21 mouse cellular contexts compared by ENCODE assay signal in the genomic region with DNA sequence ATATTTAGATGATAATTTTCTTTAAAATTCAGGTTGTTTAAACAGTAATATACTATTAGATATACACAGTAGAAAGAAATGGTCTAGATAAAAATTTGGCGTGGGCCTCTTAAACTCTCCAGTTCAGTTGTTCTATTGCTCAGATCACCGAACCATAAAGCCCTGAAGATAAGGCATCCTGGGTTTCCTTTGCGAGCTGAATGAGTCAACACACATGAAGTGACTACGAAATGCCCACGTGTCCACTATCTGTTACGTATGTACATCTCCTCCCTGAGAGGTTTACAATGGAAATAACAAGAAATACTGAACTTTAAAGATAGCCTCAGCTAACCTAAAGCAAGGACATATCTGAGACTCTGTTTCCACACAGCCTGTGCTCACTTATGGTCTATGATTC.
DNase-seq lines count a peak whose midpoint lies in the region; ATAC-seq lines count a peak whose summit lies in the region.
"Had no signal": no experiment of that assay in that cellular context is flagged by ENCODE, and none has a peak within 500 bp of the region (broad histone marks: within the 10 kb centered on the region; RNA-seq: fewer than 3 reads in every experiment).

No protein-coding gene starts in this region.

- H3K4me2 ChIP-seq in forebrain, embryonic 13.5 days: no peak overlapping the region

- peaks cover 26% of the 10 kb centered on the region for H3K4me1 ChIP-seq in forebrain, embryonic 13.5 days

- H3K9me3 ChIP-seq in forebrain, embryonic 13.5 days (replicated peaks): peaks cover 14% of the 10 kb centered on the region

- H3K9ac ChIP-seq in forebrain, embryonic 13.5 days: no peak overlapping the region

- DNase-seq in kidney, postnatal 36 days: no peak
- DNase-seq in kidney, adult 9 months: no peak
- DNase-seq: adrenal gland, adult 2 months; adrenal gland, adult 8-10 months; adrenal gland, postnatal 10 days; adrenal gland, postnatal 14 days; adrenal gland, postnatal 25 days; adrenal gland, postnatal 36 days; B cell, adult 2 months; cerebellum, adult 11 months; cerebellum, adult 11-12 months; cerebellum, adult 18-20 months had no signal

- 94% methylated on average over 6 of the region's 6 CpGs for WGBS in forebrain, embryonic 13.5 days

- H3K27ac ChIP-seq in forebrain, embryonic 13.5 days: no peak overlapping the region

- no peak overlapping the region for H3K4me3 ChIP-seq in forebrain, embryonic 13.5 days

- H3K27me3 ChIP-seq in forebrain, embryonic 13.5 days: peaks cover 5% of the 10 kb centered on the region; the same call in 1 of the 2 replicates
- H3K27me3 ChIP-seq: CH12.LX, Patski had no signal

- H3K36me3 ChIP-seq in forebrain, embryonic 13.5 days (ENCODE audit: poor library complexity, severe bottlenecking): 0 out of 2 replicates have a peak, but pooled peaks cover 4% of the 10 kb centered on the region
- H3K36me3 ChIP-seq: G1E had no signal

- 0 out of 2 replicates have a peak, but pooled peaks have one; percentile 12 for ATAC-seq in common myeloid progenitor, adult 5-6 weeks (replicated peaks; ENCODE audit: low read depth, poor library complexity, severe bottlenecking)
- ATAC-seq in megakaryocyte progenitor cell, adult 5-6 weeks (replicated peaks; ENCODE audit: poor library complexity): peak; percentile 63
- ATAC-seq in megakaryocyte-erythroid progenitor cell, adult 5-6 weeks (replicated peaks; ENCODE audit: low FRiP score, low TSS enrichment, poor library complexity, severe bottlenecking): peak; percentile 64
- no peak for ATAC-seq in forebrain, embryonic 13.5 days
- ATAC-seq: activated CD4-positive, CD25-positive, alpha-beta regulatory T cell, adult 4 months; CD4-positive, CD25-positive, alpha-beta regulatory T cell, adult 4 months; Patski had no signal
